Mouse (Mus musculus) limb, embryonic 12.5 days (tissue): ENCODE results near the gene Samd4. TPM values are rescaled to one million over a fixed set of nuclear protein-coding genes. Genes with fewer than 3 reads are reported as not detected.
A peak's percentile ranks its signal among the peaks of the same experiment; 100 is the strongest.

Source experiments
- ATAC-seq: fragments of 200-750 bp; cut with Nextera tagmentation; 2 replicates; pipeline ENCODE4 v1.8.0; 2017; ENCODE audit warnings: low read depth, moderate TSS enrichment; ENCODE audit not compliant: insufficient number of reproducible peaks, insufficient read depth, low FRiP score, low TSS enrichment
- H3K27ac ChIP-seq: fragments of 300-500 bp; sonication (generic); 2 replicates; pipeline ENCODE4 v1.5.1; 2016; ENCODE audit warnings: mild to moderate bottlenecking, moderate library complexity
- H3K27me3 ChIP-seq: fragments of 300-500 bp; sonication (generic); 2 replicates; pipeline ENCODE4 v1.6.1; 2016; ENCODE audit warnings: mild to moderate bottlenecking, moderate library complexity
- H3K36me3 ChIP-seq: fragments of 300-500 bp; sonication (generic); 2 replicates; pipeline ENCODE4 v1.6.1; 2016; ENCODE audit warnings: mild to moderate bottlenecking, moderate library complexity
- H3K4me1 ChIP-seq: fragments of 300-500 bp; sonication (generic); replicated peaks from 2 replicates; pipeline ENCODE4 v1.6.1; 2016
- H3K4me2 ChIP-seq: fragments of 300-500 bp; sonication (generic); 2 replicates; pipeline ENCODE4 v1.6.1; 2016; ENCODE audit warnings: mild to moderate bottlenecking, moderate library complexity
- H3K4me3 ChIP-seq: fragments of 300-500 bp; sonication (generic); replicated peaks from 2 replicates; pipeline ENCODE4 v1.5.1; 2016; ENCODE audit warnings: mild to moderate bottlenecking
- H3K9ac ChIP-seq: fragments of 300-500 bp; sonication (generic); replicated peaks from 2 replicates; pipeline ENCODE4 v1.6.1; 2016; ENCODE audit warnings: mild to moderate bottlenecking, moderate library complexity
- H3K9me3 ChIP-seq: fragments of 300-500 bp; sonication (generic); 2 replicates; pipeline ENCODE4 v1.6.1; 2016; ENCODE audit warnings: mild to moderate bottlenecking, moderate library complexity
- WGBS: fragments of 180-500 bp; shearing (Covaris S2); methylation state at CpG from one replicate; pipeline ENCODE4 v1.1.7; 2016; 5-methylcytosine and 5-hydroxymethylcytosine counted together
- polyA plus RNA-seq: library from polyadenylated mRNA; unstranded; fragments of >200 nt; fragmentation: Nextera tagmentation; extraction: Ambion mirVana; gene quantifications from 2 replicates; pipeline ENCODE4 v1.2.1, GENCODE M21; 2016

Samd4 gene
- polyA plus RNA-seq, 1 experiment from 2014 or later, result 6.8 TPM

DNA sequence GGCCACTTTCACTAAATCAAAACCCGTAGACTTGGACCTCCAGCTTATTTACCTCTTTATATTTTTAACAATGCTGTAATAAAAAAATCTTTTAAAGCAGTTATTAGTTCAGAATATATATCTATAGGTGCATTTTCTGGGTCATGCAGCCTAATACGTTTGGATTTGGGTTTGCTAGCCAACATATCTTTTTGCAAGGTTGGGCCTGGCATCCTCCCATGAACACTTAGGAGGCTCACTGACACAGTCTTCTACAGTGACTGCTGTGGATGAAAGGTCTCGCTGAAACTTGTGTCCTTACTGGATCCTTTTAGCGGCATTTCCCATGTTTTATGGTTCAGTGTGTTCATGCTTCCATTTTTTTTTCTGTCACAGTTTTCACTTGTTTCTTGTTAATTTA, 21.6 kb downstream of the Samd4 start:
- Histone ChIP-seq H3K27me3 (no peaks in the 10 kb centered on the region), H3K9ac (no peak overlapping the region), H3K9me3 (no peaks in the 10 kb centered on the region), H3K4me2 (no peak overlapping the region), H3K4me1 (peaks cover 2% of the 10 kb centered on the region; the same call in 1 of the 2 replicates), H3K27ac (no peak overlapping the region), H3K4me3 (no peak overlapping the region), H3K36me3 (no peaks in the 10 kb centered on the region)
- ATAC-seq, result no peak
- 84% methylated on average over 4 of the region's 4 CpGs for WGBS

DNA sequence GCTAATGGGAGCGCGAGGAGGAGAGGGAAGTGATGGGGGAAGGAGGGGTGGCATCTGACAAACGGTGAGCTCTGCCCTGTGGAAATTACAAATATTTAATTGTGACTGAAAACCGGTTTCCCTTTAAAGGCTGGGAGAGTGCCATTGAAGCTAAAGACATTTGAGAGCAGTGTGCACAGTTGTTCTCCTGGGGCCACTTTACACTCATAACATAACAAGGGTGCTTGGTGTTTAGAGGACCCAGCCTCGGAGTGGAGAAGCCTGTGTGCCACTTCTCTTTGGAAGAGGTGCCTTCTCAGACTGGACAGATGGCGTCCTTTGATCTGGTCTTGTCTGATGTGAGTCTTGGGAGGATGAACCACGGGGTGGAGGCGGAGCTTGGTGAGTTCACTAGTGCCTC, 26.2 kb downstream of the Samd4 start:
- Histone ChIP-seq H3K4me2 (no peak overlapping the region), H3K27me3 (no peaks in the 10 kb centered on the region), H3K4me3 (no peak overlapping the region), H3K27ac (no peak overlapping the region), H3K36me3 (no peaks in the 10 kb centered on the region), H3K9ac (no peak overlapping the region), H3K9me3 (no peaks in the 10 kb centered on the region), H3K4me1 (no peaks in the 10 kb centered on the region)
- no peak for ATAC-seq
- 77% methylated on average over 8 of the region's 8 CpGs for WGBS

DNA sequence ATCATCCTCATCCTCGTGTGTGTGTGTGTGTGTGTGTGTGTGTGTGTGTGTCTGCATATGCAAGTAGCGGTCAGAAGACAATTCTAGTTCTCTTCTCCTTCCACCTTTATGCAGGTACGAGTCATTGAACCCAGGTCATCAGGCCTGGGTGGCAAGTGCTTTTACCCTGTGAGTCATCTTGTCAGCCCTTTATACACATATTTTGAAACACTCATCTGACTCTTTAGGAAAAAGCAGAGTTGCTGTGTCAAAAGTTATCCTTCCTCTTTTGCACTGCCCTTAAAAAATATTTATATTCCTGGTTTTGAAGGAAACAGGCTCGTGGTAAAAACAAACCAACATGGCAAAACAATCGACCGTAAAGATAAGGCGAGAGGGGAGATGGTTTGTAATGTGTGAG, 29.8 kb downstream of the Samd4 start:
- ATAC-seq, result no peak
- Histone ChIP-seq H3K4me1 (0 out of 2 replicates have a peak, but pooled peaks cover 6% of the 10 kb centered on the region), H3K36me3 (no peaks in the 10 kb centered on the region), H3K27me3 (no peaks in the 10 kb centered on the region), H3K4me3 (no peak overlapping the region), H3K9ac (no peak overlapping the region), H3K4me2 (no peak overlapping the region), H3K9me3 (no peaks in the 10 kb centered on the region), H3K27ac (no peak overlapping the region)
- WGBS, result 85% methylated on average over 7 of the region's 7 CpGs

DNA sequence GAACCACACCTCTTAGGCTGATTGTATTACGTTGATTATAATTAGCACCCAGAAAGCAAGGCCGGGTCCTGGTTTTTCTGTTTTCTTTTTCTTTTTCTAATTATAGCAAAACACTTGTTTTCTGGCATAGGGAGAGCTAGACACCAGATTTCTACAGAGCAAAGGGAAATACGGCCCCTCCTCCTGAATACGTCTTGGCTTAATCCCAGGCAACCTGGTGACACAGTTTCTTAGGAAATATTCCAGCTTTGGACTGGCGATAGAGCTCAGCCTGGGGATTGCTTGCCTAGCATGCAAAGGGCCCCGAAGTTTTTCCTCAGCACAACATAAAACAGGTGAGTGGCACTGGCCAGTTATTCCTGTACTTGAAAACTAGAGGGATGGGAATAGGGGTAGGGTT, 31.7 kb downstream of the Samd4 start:
- ATAC-seq, result no peak
- 79% methylated on average over 6 of the region's 6 CpGs for WGBS
- Histone ChIP-seq H3K4me2 (no peak overlapping the region), H3K36me3 (no peaks in the 10 kb centered on the region), H3K9ac (no peak overlapping the region), H3K9me3 (no peaks in the 10 kb centered on the region), H3K27ac (no peak overlapping the region), H3K27me3 (no peaks in the 10 kb centered on the region), H3K4me1 (0 out of 2 replicates have a peak, but pooled peaks cover 6% of the 10 kb centered on the region), H3K4me3 (no peak overlapping the region)

DNA sequence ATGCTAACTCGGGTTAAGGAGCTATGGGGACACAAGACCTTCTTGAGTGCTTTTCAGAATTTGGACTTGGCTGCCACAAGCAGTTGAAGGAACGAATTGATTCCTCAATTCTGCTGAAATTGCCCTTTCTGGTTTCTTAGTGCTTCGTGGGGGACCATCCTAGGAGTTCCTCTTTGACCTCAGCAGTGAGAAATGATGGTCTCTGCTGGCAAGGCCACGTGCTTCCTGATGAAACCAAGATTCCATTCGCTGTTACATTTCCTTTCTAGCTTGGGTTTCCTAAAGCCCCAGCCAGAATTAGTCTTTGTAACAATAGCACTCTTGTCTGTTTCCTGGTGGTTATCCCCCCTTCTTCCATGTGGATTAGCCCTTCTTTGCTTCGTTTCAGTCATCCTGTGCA, 32.9 kb downstream of the Samd4 start:
- H3K4me3 ChIP-seq, result no peak overlapping the region
- 71% methylated on average over 6 of the region's 6 CpGs for WGBS
- no peaks in the 10 kb centered on the region for H3K27me3 ChIP-seq
- no peak overlapping the region for H3K27ac ChIP-seq
- H3K9ac ChIP-seq, result no peak overlapping the region
- ATAC-seq, result no peak
- no peak overlapping the region for H3K4me2 ChIP-seq
- 0 out of 2 replicates have a peak, but pooled peaks cover 8% of the 10 kb centered on the region for H3K4me1 ChIP-seq
- no peaks in the 10 kb centered on the region for H3K36me3 ChIP-seq
- no peaks in the 10 kb centered on the region for H3K9me3 ChIP-seq

DNA sequence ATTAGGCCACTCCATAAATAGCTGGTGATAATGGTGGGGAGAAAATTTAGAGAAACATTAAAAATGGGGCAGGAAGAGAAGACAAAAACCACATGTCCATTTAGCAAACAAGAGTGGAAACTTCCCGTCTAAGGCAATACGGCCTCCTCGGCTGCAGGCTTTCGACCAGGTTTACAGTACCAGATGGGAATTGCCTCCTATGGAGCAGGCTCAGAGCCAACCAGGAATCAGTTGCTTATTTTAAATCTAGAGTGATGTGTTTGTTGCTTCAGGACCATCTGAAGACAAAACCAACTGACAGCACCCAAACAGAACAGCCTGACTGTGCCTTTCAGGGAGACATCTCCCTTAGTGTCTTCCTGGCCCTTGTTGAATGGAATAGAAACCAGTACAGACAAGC, 33.9 kb downstream of the Samd4 start:
- no peak overlapping the region for H3K27ac ChIP-seq
- no peaks in the 10 kb centered on the region for H3K36me3 ChIP-seq
- H3K9ac ChIP-seq, result no peak overlapping the region
- no peak overlapping the region for H3K4me2 ChIP-seq
- WGBS, result 86% methylated on average over 4 of the region's 4 CpGs
- ATAC-seq, result no peak
- 0 out of 2 replicates have a peak, but pooled peaks cover 12% of the 10 kb centered on the region for H3K4me1 ChIP-seq
- no peak overlapping the region for H3K4me3 ChIP-seq
- H3K9me3 ChIP-seq, result no peaks in the 10 kb centered on the region
- no peaks in the 10 kb centered on the region for H3K27me3 ChIP-seq

DNA sequence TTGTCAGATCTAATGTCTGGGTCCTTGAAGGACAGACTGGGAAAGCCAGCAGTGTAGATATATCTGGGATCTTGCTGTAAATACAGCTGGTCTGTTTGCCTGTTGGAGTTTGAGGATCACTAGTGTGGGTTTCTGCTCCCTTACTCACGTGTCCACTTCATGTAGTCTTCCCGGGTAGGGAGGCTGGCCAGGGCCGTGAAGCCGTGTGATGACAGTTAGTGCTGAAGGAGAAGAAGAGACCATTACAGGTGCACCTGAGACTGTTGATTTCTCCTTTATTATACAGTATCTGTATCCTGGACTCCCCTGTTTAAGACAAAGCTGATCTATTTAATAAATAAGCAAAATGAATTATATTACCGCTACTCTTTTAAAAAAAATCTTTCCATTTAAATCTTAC, 34.5 kb downstream of the Samd4 start:
- no peaks in the 10 kb centered on the region for H3K9me3 ChIP-seq
- no peak overlapping the region for H3K9ac ChIP-seq
- H3K4me1 ChIP-seq, result 0 out of 2 replicates have a peak, but pooled peaks cover 12% of the 10 kb centered on the region
- no peak overlapping the region for H3K4me2 ChIP-seq
- H3K36me3 ChIP-seq, result no peaks in the 10 kb centered on the region
- H3K27me3 ChIP-seq, result no peaks in the 10 kb centered on the region
- no peak overlapping the region for H3K27ac ChIP-seq
- ATAC-seq, result no peak
- H3K4me3 ChIP-seq, result no peak overlapping the region
- WGBS, result 89% methylated on average over 5 of the region's 5 CpGs

DNA sequence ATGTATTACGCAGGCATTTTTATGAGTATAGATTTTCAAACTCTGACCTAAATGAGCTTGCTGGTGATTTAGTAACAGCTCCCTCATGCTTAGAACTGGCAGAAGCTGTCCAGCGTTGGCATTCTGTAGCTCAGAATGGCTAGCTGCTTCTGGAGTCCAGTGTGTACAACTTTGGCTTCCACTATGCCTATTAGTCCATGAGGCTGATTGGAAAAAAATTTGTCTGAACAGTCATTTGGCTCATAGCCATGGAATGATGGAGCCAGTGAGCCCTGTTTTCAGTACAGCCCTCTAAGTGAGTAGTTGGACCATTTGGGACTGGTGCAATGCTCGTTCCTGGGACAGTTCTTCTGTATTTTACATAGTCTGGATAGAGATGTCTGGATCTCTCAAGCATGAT, 34.9 kb downstream of the Samd4 start:
- no peak for ATAC-seq
- Histone ChIP-seq H3K9ac (no peak overlapping the region), H3K4me1 (0 out of 2 replicates have a peak, but pooled peaks cover 12% of the 10 kb centered on the region), H3K27me3 (no peaks in the 10 kb centered on the region), H3K27ac (no peak overlapping the region), H3K9me3 (no peaks in the 10 kb centered on the region), H3K4me3 (no peak overlapping the region), H3K4me2 (no peak overlapping the region), H3K36me3 (no peaks in the 10 kb centered on the region)
- 93% methylated on average over 3 of the region's 3 CpGs for WGBS

DNA sequence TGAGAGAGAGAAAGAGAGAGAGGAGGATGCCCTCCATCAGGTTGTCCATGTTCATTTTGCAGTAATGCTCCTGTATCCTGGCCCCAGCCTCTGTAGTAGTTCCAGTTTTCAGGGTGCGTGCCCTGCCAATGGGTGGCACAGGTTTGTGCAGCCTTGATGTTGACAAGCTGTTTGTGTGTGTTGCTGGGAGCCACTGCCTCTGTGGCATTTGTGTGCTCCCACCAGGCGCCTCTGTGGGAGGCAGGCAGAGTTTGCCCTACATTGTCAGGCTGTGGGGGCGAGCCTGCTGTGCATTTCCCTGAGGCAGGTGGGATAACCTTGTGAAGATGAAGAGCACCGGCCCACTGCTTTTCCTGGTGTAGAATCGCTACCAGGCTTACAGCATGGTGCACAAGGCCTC, 37.8 kb downstream of the Samd4 start:
- H3K27me3 ChIP-seq, result no peaks in the 10 kb centered on the region
- 74% methylated on average over 5 of the region's 5 CpGs for WGBS
- no peak overlapping the region for H3K9ac ChIP-seq
- ATAC-seq, result no peak
- H3K36me3 ChIP-seq, result no peaks in the 10 kb centered on the region
- no peak overlapping the region for H3K4me2 ChIP-seq
- H3K9me3 ChIP-seq, result no peaks in the 10 kb centered on the region
- no peak overlapping the region for H3K4me3 ChIP-seq
- 0 out of 2 replicates have a peak, but pooled peaks cover 8% of the 10 kb centered on the region for H3K4me1 ChIP-seq
- H3K27ac ChIP-seq, result no peak overlapping the region

DNA sequence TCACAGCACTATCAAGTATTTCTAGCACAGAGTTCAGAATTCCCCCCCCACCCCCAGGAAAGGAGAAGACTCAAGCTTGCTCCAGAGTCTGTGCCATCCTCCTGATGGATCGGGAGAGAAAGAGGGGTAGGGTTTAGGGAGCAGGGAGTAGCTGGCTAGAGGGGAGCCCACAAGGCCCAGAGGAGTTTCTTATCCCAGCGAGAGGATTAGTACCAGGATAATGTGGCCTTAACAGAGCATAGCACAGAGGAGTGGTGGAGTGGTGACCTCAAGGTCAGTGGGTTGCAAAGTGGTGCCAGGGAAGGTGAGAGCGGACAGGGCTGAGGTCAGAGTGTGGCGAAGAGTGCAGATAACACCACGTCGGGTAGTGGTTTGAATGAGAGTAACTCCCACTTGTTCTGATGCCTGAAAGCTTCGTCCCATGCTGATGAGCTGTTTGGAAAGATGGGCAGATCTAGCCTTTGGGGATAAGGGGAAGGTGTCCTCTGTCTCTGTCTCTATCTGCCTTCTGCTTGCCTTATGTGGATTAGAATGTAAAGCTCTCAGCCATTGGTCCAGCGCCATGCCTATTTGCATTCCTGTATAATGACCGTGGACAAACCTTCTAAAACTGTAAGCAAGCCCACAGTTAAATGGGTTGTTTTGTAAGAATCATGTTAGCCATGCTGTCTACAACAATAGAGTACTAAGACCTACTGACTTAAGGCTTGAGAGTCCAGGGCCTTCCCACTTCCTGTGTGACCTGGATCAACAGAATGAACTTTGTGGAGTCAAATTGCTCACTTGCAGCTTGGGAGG, 38.7 kb downstream of the Samd4 start:
- Histone ChIP-seq H3K36me3 (no peaks in the 10 kb centered on the region), H3K4me3 (no peak overlapping the region), H3K9ac (no peak overlapping the region), H3K27me3 (no peaks in the 10 kb centered on the region), H3K27ac (no peak overlapping the region), H3K4me1 (0 out of 2 replicates have a peak, but pooled peaks cover 6% of the 10 kb centered on the region), H3K9me3 (no peaks in the 10 kb centered on the region), H3K4me2 (no peak overlapping the region)
- WGBS, result 73% methylated on average over 9 of the region's 9 CpGs
- peak; percentile 56; the same call in 1 of the 2 replicates for ATAC-seq

DNA sequence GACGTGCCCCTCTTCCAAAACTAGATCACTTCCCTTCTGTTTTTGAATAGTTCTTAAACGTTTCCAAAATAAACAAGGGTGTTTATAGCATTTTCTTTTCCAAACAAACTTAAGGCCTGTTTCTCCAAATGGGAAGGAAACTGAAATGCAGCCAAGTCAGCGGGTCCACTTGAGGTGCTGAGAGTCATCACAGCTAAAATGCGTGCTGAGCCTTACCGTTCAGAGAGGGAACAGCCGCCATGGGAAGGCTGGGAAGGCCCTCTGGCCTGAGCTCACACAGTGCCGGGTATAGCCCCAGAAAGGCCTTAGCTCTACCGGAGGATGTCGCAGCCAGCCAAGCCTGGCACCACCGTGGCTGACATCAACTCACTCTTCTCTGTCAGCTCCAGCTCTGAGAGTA, 41.3 kb downstream of the Samd4 start:
- Histone ChIP-seq H3K4me1 (0 out of 2 replicates have a peak, but pooled peaks cover 6% of the 10 kb centered on the region), H3K9ac (no peak overlapping the region), H3K4me2 (no peak overlapping the region), H3K27me3 (no peaks in the 10 kb centered on the region), H3K36me3 (no peaks in the 10 kb centered on the region), H3K9me3 (no peaks in the 10 kb centered on the region), H3K4me3 (no peak overlapping the region), H3K27ac (no peak overlapping the region)
- WGBS, result 75% methylated on average over 10 of the region's 10 CpGs
- no peak for ATAC-seq

DNA sequence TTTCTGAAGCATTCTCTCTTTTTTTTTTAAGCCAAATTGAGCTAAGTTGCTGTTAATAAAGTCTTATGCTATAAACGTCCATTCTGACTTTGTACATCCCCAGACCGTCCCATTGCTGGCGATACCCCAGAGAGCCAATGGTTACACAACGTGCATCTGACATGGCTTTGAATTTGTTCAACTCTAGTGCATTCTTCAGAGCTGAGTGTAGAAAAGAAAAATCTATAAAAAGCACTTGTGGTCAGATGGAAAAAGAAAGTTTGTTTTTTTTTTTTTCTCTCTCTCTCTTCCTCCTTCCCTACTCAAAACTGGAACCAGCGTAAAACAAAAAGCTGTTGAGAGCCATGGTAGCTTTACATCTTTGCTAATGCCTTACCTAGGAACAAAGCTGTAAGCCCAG, 41.8 kb downstream of the Samd4 start:
- 0 out of 2 replicates have a peak, but pooled peaks cover 6% of the 10 kb centered on the region for H3K4me1 ChIP-seq
- no peaks in the 10 kb centered on the region for H3K36me3 ChIP-seq
- WGBS, result 91% methylated on average over 5 of the region's 5 CpGs
- no peak overlapping the region for H3K9ac ChIP-seq
- H3K27me3 ChIP-seq, result no peaks in the 10 kb centered on the region
- no peak for ATAC-seq
- no peaks in the 10 kb centered on the region for H3K9me3 ChIP-seq
- H3K4me3 ChIP-seq, result no peak overlapping the region
- no peak overlapping the region for H3K27ac ChIP-seq
- no peak overlapping the region for H3K4me2 ChIP-seq
